Mouse (Mus musculus) heart, embryonic 11.5 days (tissue): ENCODE measurements around the gene Mss51. TPM values are rescaled to one million over a fixed set of nuclear protein-coding genes. Genes with fewer than 3 reads are reported as not detected.
A peak's percentile ranks its signal among the peaks of the same experiment; 100 is the strongest.

Source experiments
- ATAC-seq: fragments of 200-750 bp; cut with Nextera tagmentation; replicated peaks from 2 replicates; pipeline ENCODE4 v1.8.0; 2017; ENCODE audit warnings: moderate library complexity; ENCODE audit not compliant: insufficient number of reproducible peaks, low FRiP score, low TSS enrichment
- H3K27ac ChIP-seq: fragments of 300-500 bp; sonication (generic); 2 replicates; pipeline ENCODE4 v1.5.1; 2014; ENCODE audit warnings: mild to moderate bottlenecking, low read depth, low read length
- H3K27me3 ChIP-seq: fragments of 300-500 bp; sonication (generic); 2 replicates; pipeline ENCODE4 v1.6.1; 2014; ENCODE audit warnings: mild to moderate bottlenecking, low read length, mixed read lengths; ENCODE audit not compliant: control insufficient read depth, insufficient read depth
- H3K36me3 ChIP-seq: fragments of 300-500 bp; sonication (generic); 2 replicates; pipeline ENCODE4 v1.6.1; 2014; ENCODE audit warnings: mild to moderate bottlenecking, low read length, moderate library complexity, mixed read lengths; ENCODE audit not compliant: control insufficient read depth, insufficient read depth
- H3K4me1 ChIP-seq: fragments of 300-500 bp; sonication (generic); 2 replicates; pipeline ENCODE4 v1.6.1; 2014; ENCODE audit warnings: low read length; ENCODE audit not compliant: control insufficient read depth, insufficient read depth
- H3K4me2 ChIP-seq: fragments of 300-500 bp; sonication (generic); 2 replicates; pipeline ENCODE4 v1.6.1; 2014; ENCODE audit warnings: mild to moderate bottlenecking, moderate library complexity
- H3K4me3 ChIP-seq: fragments of 300-500 bp; sonication (generic); 2 replicates; pipeline ENCODE4 v1.5.1; 2014; ENCODE audit warnings: low read depth, low read length
- H3K9ac ChIP-seq: fragments of 300-500 bp; sonication (generic); 2 replicates; pipeline ENCODE4 v1.6.1; 2014; ENCODE audit warnings: mild to moderate bottlenecking, low read depth, low read length, moderate library complexity
- H3K9me3 ChIP-seq: fragments of 300-500 bp; sonication (generic); replicated peaks from 2 replicates; pipeline ENCODE4 v1.6.1; 2016; ENCODE audit warnings: low read length; ENCODE audit not compliant: control insufficient read depth
- WGBS: fragments of 180-500 bp; shearing (Covaris S2); extraction: QIAGEN DNeasy Blood & Tissue Kit; methylation state at CpG from one replicate; pipeline ENCODE4 v1.1.7; 2014; ENCODE audit not compliant: insufficient replicate concordance; 5-methylcytosine and 5-hydroxymethylcytosine counted together
- polyA plus RNA-seq: library from polyadenylated mRNA; unstranded; fragments of >200 nt; fragmentation: Nextera tagmentation; extraction: Ambion mirVana; gene quantifications from 2 replicates; pipeline ENCODE4 v1.2.1, GENCODE M21; 2014

Mss51 gene
- 0.62 and 1.1 TPM in 2 replicates for polyA plus RNA-seq

GRCm38 (mm10) chr14:20496603-20497002 lies at the start of gene Mss51:
Gene Mss51, minus strand, starts transcription at chr14:20496901.
- no peaks in the 10 kb centered on the region for H3K4me1 ChIP-seq
- no peaks in the 10 kb centered on the region for H3K9me3 ChIP-seq
- H3K36me3 ChIP-seq = peaks cover 8% of the 10 kb centered on the region
- no peak within 1 kb of the TSS for H3K9ac ChIP-seq
- 73% methylated on average over 2 of the region's 2 CpGs for WGBS
- ATAC-seq = no peak
- H3K4me3 ChIP-seq = no peak within 1 kb of the TSS
- no peak within 1 kb of the TSS for H3K27ac ChIP-seq
- H3K4me2 ChIP-seq = no peak within 1 kb of the TSS
- no peaks in the 10 kb centered on the region for H3K27me3 ChIP-seq

- Histone ChIP-seq H3K27ac (peak within 1 kb of the TSS; percentile 100), H3K4me2 (peak within 1 kb of the TSS; percentile 72), H3K9ac (peak within 1 kb of the TSS; percentile 93), H3K27me3 (no peaks in the 10 kb centered on the region), H3K36me3 (0 out of 2 replicates have a peak, but pooled peaks cover 6% of the 10 kb centered on the region), H3K9me3 (no peaks in the 10 kb centered on the region), H3K4me1 (peaks cover 8% of the 10 kb centered on the region; the same call in 1 of the 2 replicates), H3K4me3 (peak within 1 kb of the TSS; percentile 86)
- under 1% methylated on average over 29 of the region's 29 CpGs for WGBS
- ATAC-seq = peak; percentile 84
These were observed 49.7 kb upstream of the Mss51 start, which contains the start of gene Ppp3cb for GRCm38 (mm10) chr14:20546415-20546814. Gene Ppp3cb, minus strand, starts transcription at chr14:20546573.

DNA sequence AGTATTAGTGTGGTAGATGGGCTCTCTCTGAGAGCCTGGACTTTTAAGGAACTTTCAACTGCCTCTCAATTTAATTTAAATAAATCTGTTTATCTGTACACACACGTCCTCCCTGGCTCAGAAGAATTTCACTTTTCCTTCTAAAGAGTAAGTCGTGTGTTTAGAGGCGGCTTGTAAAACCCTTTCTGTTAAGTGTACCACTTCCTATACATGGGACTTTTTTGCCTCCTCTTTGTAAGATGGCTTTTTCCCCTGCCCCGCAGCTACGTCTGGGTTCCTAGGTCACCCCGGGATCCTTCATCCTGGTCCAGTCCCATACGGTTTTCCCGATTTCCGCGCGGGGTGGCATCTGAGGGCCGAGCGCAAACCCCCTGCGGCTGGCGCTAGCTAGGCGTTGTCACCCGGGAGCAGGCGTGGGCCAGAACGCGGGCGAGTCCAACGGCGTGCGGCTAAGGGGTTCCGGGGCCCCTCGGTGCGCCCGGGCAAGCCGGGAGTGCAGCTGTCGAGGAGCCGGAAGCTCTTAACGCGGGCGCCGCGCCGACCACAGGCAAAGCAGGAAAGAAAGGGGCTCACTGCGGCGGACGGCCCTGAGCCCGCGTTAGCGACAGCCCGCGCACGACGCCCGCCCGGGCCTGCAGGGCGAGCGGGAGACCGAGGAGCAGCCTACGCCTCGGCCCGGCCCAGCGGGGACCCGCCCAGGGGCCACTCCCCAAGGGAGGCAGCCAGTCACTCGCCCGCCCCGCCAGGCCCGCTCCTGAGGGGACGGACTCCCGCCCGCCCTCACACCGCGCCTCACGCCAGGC lies 49.0 kb upstream of the Mss51 start:
- Histone ChIP-seq H3K4me3 (peak overlapping the region; percentile 86), H3K27me3 (no peaks in the 10 kb centered on the region), H3K36me3 (0 out of 2 replicates have a peak, but pooled peaks cover 6% of the 10 kb centered on the region), H3K27ac (peak overlapping the region; percentile 100), H3K9ac (peak overlapping the region; percentile 93), H3K4me2 (peak overlapping the region; percentile 72), H3K4me1 (peaks cover 8% of the 10 kb centered on the region; the same call in 1 of the 2 replicates), H3K9me3 (no peaks in the 10 kb centered on the region)
- peak; percentile 99 for ATAC-seq
- under 1% methylated on average over 48 of the region's 67 CpGs for WGBS

DNA sequence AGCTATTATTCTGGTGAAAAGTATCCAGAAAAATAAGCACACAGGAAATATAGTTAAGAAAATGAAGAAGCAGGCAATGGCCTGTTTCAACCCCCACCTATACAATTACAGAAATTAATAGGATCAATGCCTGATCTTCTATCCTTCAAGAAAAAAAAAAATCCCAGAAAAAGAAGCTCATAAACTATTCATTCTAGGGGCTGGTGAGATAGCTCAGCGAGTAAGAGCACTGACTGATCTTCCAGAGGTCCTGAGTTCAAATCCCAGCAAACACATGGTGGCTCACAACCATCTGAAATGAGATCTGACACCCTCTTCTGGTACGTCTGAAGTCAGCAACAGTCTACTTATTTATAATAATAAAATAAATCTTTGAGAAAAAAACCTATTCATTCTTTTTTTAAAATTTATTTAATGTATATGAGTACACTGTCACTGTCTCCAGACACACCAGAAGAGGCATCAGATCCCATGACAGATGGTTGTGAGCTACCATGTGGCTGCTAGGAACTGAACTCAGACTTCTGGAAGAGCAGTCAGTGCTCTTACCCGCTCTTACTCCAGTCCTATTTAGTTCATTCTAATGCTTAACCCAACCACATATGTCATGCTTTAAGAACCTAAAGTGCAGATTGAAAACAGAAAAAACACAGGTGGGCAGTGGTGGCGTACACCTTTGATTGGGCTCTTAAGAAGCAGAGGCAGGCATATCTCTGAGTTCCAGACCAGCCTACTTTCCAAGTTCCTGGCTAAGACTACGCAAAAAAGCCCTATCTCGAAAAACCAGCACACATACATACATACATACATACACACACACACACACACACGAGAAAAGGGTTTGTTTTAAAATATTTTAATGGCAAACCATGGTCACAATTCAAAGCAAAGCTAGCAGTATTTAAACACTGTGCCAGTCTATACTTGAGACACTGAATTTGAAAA lies 48.0 kb upstream of the Mss51 start:
- no peak for ATAC-seq
- H3K27me3 ChIP-seq = no peaks in the 10 kb centered on the region

GRCm38 (mm10) chr14:20529643-20530042 lies 32.9 kb upstream of the Mss51 start:
- no peak overlapping the region for H3K4me2 ChIP-seq
- H3K27ac ChIP-seq = no peak overlapping the region
- no peak overlapping the region for H3K4me3 ChIP-seq
- H3K36me3 ChIP-seq = no peaks in the 10 kb centered on the region
- no peak overlapping the region for H3K9ac ChIP-seq
- 79% methylated on average over 4 of the region's 4 CpGs for WGBS
- no peak for ATAC-seq
- H3K9me3 ChIP-seq = no peaks in the 10 kb centered on the region
- no peaks in the 10 kb centered on the region for H3K4me1 ChIP-seq
- no peaks in the 10 kb centered on the region for H3K27me3 ChIP-seq

More for the DNA sequence above, 48.0 kb upstream of the Mss51 start:
- Histone ChIP-seq H3K4me2 (peak overlapping the region; percentile 72), H3K9me3 (no peaks in the 10 kb centered on the region), H3K36me3 (0 out of 2 replicates have a peak, but pooled peaks cover 6% of the 10 kb centered on the region), H3K27ac (no peak overlapping the region), H3K9ac (peak overlapping the region; percentile 34; the same call in 1 of the 2 replicates), H3K4me3 (peak overlapping the region; percentile 86), H3K4me1 (peaks cover 8% of the 10 kb centered on the region; the same call in 1 of the 2 replicates)
- WGBS = 67% methylated on average over 7 of the region's 7 CpGs

- no peaks in the 10 kb centered on the region for H3K9me3 ChIP-seq
- no peak overlapping the region for H3K4me2 ChIP-seq
- H3K4me3 ChIP-seq = no peak overlapping the region
- 0 out of 2 replicates have a peak, but pooled peaks cover 2% of the 10 kb centered on the region for H3K36me3 ChIP-seq
- no peaks in the 10 kb centered on the region for H3K4me1 ChIP-seq
- 96% methylated on average over 2 of the region's 2 CpGs for WGBS
- no peak overlapping the region for H3K27ac ChIP-seq
- no peak overlapping the region for H3K9ac ChIP-seq
- no peaks in the 10 kb centered on the region for H3K27me3 ChIP-seq
- no peak for ATAC-seq
These were observed 23.5 kb upstream of the Mss51 start for GRCm38 (mm10) chr14:20520179-20520578.

GRCm38 (mm10) chr14:20508424-20508823 lies 11.7 kb upstream of the Mss51 start:
- WGBS = 82% methylated on average over 2 of the region's 2 CpGs

DNA sequence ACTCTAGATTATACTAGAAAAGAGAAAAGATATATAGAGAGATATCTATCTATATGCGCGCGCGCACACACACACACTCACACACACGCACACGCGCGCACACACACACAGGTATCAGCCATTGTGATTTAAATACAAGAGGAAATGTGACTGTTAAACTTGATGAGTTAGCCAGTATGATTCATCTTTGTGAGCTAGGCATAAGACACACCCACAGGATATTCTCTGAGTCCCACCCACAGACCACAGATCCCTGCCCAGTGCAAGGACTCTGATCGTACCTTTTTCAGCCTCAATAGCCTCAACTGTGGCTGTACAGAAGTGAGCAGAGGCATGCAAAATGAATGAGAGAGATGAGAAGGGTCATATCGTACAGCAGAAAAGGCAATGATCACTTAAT lies 6.3 kb upstream of the Mss51 start:
- Histone ChIP-seq H3K4me1 (no peaks in the 10 kb centered on the region), H3K27ac (no peak overlapping the region), H3K4me3 (no peak overlapping the region), H3K9me3 (no peaks in the 10 kb centered on the region), H3K4me2 (no peak overlapping the region), H3K9ac (no peak overlapping the region), H3K36me3 (peaks cover 7% of the 10 kb centered on the region), H3K27me3 (no peaks in the 10 kb centered on the region)
- no peak for ATAC-seq
- 96% methylated on average over 10 of the region's 10 CpGs for WGBS

More at GRCm38 (mm10) chr14:20508424-20508823, 11.7 kb upstream of the Mss51 start:
- no peaks in the 10 kb centered on the region for H3K36me3 ChIP-seq
- H3K9me3 ChIP-seq = no peaks in the 10 kb centered on the region
- H3K9ac ChIP-seq = no peak overlapping the region
- H3K4me1 ChIP-seq = no peaks in the 10 kb centered on the region
- no peaks in the 10 kb centered on the region for H3K27me3 ChIP-seq
- no peak overlapping the region for H3K4me3 ChIP-seq
- no peak for ATAC-seq
- no peak overlapping the region for H3K4me2 ChIP-seq
- H3K27ac ChIP-seq = no peak overlapping the region
